Mouse (Mus musculus) spleen, adult 2 months (tissue): Measurements from ENCODE around the gene Atp23. TPM values are rescaled to one million over a fixed set of nuclear protein-coding genes. Genes with fewer than 3 reads are reported as not detected.
A peak's percentile ranks its signal among the peaks of the same experiment; 100 is the strongest.

ENCODE experiments used
- DNase-seq, 2 experiments: peaks; one replicate each; pipeline versions ENCODE4 v3.0.0 to v3.0.0-alpha.2; 2012 to 2021; ENCODE audit warnings: low spot score in 2 of 2, low read depth in 1 of 2
- H3K27ac ChIP-seq: fragments of 200-500 bp; 2 replicates; pipeline ENCODE4 v1.5.1; 2012; ENCODE audit warnings: low read length, inconsistent platforms; ENCODE audit not compliant: insufficient read depth
- H3K27me3 ChIP-seq: fragments of 200-500 bp; 2 replicates; pipeline ENCODE4 v1.6.1; 2012; ENCODE audit warnings: mild to moderate bottlenecking, moderate library complexity, low read length, inconsistent platforms; ENCODE audit not compliant: control insufficient read depth, insufficient read depth
- H3K36me3 ChIP-seq: fragments of 200-500 bp; 2 replicates; pipeline ENCODE4 v1.6.1; 2012; ENCODE audit warnings: mild to moderate bottlenecking, low read length, inconsistent platforms; ENCODE audit not compliant: control insufficient read depth, insufficient read depth
- H3K4me1 ChIP-seq: fragments of 200-500 bp; 2 replicates; pipeline ENCODE4 v1.6.1; 2011; ENCODE audit warnings: inconsistent platforms; ENCODE audit not compliant: control insufficient read depth, insufficient read depth, insufficient read length
- H3K4me3 ChIP-seq: fragments of 200-500 bp; 2 replicates; pipeline ENCODE4 v1.5.1; 2011; ENCODE audit warnings: mild to moderate bottlenecking, inconsistent platforms; ENCODE audit not compliant: insufficient read depth, insufficient read length; ENCODE audit errors: extremely low read depth
- CTCF ChIP-seq: fragments of 200-500 bp; IDR thresholded peaks from 2 replicates; pipeline ENCODE4 v1.5.1; 2011; ENCODE audit warnings: mild to moderate bottlenecking, inconsistent platforms; ENCODE audit not compliant: insufficient read depth, insufficient read length, insufficient replicate concordance; ENCODE audit errors: extremely low read depth
- POLR2A ChIP-seq: fragments of 200-500 bp; IDR thresholded peaks from 2 replicates; pipeline ENCODE4 v1.6.1; 2011; ENCODE audit warnings: low read depth, low read length, inconsistent platforms
- WGBS: fragments of 180-500 bp; shearing (Covaris S2); methylation state at CpG from one replicate; pipeline ENCODE4 v1.1.7; 2018; 5-methylcytosine and 5-hydroxymethylcytosine counted together
- polyA plus RNA-seq: library from polyadenylated mRNA; depleted of rRNA; stranded (reverse); fragments of >200 nt; gene quantifications from 2 replicates; pipeline ENCODE4 v1.2.3, GENCODE M21; 2012; rRNA removed

Atp23 gene
- polyA plus RNA-seq = 6.6 and 6.8 TPM in 2 replicates

DNA sequence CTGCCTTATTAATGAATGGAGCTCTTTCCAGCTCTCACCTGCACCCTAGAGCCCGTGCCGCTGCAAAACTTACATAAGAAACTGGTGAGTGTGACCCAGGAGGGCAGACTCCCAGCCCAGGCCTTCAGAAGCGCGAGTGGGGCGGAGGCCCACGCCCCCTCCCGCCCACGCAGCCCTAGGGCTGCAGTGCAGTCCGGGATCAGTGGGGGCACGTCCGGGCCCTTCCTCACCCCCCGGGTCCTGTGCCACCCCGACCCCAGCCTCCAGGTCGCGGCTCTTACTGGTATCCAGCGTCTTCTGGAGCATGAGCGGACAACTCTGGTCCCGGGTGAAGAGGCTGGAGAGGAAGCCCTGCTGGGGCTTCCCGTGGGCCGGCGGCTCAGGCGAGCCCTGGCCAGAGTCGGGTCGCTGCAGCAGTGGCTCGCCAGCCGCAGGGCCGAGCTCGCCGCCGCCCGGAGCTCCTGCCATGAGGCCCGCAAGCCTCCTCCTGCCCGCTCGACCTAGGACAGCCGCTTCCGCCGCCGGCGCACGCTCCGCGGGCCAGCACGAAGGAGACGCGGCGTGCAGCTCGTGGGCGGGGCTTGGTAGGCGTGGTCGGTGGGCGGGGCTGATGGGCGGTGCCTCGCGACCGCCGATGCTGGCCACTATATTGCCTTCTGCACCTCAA lies at the start of gene Atp23:
Atp23 (minus strand) TSS at position 535 of the 667 bp plus-strand sequence.
- no peaks in the 10 kb centered on the region for H3K27me3 ChIP-seq
- H3K27ac ChIP-seq = no peak within 1 kb of the TSS
- H3K4me3 ChIP-seq = peak within 1 kb of the TSS; percentile 72
- DNase-seq = peak; percentile 52 to 95
- TF ChIP-seq POLR2A = no peak; the same call in 1 of the 2 replicates
- 0 out of 2 replicates have a peak, but pooled peaks have one; percentile 1 for TF ChIP-seq CTCF
- peaks cover 8% of the 10 kb centered on the region; the same call in 1 of the 2 replicates for H3K4me1 ChIP-seq
- WGBS = under 1% methylated on average over 56 of the region's 56 CpGs
- peaks cover 2% of the 10 kb centered on the region for H3K36me3 ChIP-seq

DNA sequence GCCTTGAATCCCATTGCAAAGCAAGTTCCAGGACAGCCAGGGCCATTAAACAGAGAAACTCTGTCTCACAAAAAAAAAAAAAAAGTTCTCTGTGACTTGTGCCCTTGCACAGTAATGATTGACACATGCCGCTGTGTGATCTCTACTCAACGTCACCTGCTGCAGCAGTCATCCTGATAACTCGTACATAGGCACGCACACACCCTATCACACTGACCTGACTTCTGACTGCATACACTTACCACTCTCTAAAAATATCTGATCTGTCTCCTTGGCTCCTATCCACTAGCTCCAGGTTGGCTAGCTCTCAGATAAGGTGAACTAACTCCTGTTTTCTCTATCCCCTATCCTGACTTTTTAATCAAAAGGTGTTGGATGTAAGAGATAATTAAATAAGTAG lies 49.4 kb upstream of the Atp23 start:
- H3K36me3 ChIP-seq = no peaks in the 10 kb centered on the region
- H3K4me3 ChIP-seq = no peak overlapping the region
- H3K27ac ChIP-seq = no peak overlapping the region
- TF ChIP-seq POLR2A (no peak), CTCF (no peak)
- DNase-seq = no peak
- no peaks in the 10 kb centered on the region for H3K4me1 ChIP-seq
- WGBS = 91% methylated on average over 4 of the region's 4 CpGs
- no peaks in the 10 kb centered on the region for H3K27me3 ChIP-seq

DNA sequence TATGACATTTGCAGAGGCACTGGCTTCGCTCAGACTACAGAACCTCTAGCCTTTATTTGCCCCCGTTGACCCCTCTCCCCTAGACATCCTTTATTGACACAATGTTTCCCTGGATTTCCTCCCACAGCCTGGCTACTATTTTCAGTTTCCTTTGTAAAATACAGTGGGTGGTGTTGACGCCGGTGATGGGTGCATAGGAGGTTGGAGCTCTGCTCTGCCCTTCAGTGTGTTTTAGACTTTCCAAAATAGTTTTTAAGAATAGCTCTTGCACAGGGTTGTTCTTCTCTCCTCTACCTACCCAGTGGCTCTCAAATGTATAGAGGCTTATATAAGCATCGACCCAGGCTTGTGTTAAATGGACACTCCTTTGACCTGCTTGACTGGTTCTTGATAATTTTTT lies 48.7 kb upstream of the Atp23 start:
- no peak for DNase-seq
- Histone ChIP-seq H3K36me3 (no peaks in the 10 kb centered on the region), H3K27me3 (no peaks in the 10 kb centered on the region), H3K27ac (no peak overlapping the region), H3K4me3 (no peak overlapping the region), H3K4me1 (no peaks in the 10 kb centered on the region)
- WGBS = 64% methylated on average over 5 of the region's 5 CpGs
- no peak for TF ChIP-seq POLR2A
- TF ChIP-seq CTCF = no peak

DNA sequence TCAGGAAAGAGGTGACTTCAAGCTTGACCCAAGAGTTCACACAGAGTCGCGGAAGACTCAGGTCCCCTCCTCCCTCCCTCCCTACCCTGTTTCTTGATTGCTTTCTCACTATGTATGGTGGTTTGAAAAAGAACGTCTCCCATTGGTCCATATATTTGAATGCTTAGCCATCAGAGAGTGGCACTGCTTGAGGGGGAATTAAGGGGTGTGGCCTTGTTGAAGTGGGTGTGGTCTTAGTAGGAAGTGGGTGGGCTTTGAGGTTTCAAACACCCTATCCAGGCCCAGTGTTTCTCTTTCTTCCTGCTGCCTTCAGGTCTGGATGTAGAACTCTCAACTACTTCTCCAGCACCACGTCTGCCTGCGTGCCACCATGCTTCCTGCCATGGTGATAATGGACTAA lies 44.4 kb upstream of the Atp23 start:
- H3K36me3 ChIP-seq = no peaks in the 10 kb centered on the region
- H3K27me3 ChIP-seq = no peaks in the 10 kb centered on the region
- H3K27ac ChIP-seq = no peak overlapping the region
- no peaks in the 10 kb centered on the region for H3K4me1 ChIP-seq
- H3K4me3 ChIP-seq = no peak overlapping the region
- WGBS = 93% methylated on average over 5 of the region's 5 CpGs
- no peak for TF ChIP-seq CTCF
- TF ChIP-seq POLR2A = no peak
- DNase-seq = no peak

DNA sequence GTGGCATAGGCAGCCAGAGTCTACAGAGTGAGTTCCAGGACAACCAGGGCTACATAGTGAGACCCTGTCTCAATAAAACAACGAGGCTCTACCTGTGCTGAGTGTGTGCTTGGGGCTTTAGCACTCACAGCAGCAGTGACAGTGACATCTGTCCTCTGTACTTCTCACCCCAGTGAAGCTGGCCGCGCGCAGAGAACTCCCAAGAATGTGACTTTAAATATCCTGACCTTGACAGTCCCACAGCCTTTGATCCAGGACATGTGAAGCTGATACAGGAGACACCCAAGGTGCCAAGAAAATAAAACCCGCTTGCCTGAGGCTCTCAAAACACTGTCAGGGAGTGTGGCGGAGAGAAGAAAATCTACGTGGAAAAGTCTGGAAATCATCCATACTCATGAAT lies 39.8 kb upstream of the Atp23 start:
- Histone ChIP-seq H3K4me1 (no peaks in the 10 kb centered on the region), H3K36me3 (no peaks in the 10 kb centered on the region), H3K27ac (no peak overlapping the region), H3K4me3 (no peak overlapping the region), H3K27me3 (no peaks in the 10 kb centered on the region)
- TF ChIP-seq CTCF (no peak), POLR2A (no peak)
- no peak for DNase-seq
- 87% methylated on average over 7 of the region's 7 CpGs for WGBS

DNA sequence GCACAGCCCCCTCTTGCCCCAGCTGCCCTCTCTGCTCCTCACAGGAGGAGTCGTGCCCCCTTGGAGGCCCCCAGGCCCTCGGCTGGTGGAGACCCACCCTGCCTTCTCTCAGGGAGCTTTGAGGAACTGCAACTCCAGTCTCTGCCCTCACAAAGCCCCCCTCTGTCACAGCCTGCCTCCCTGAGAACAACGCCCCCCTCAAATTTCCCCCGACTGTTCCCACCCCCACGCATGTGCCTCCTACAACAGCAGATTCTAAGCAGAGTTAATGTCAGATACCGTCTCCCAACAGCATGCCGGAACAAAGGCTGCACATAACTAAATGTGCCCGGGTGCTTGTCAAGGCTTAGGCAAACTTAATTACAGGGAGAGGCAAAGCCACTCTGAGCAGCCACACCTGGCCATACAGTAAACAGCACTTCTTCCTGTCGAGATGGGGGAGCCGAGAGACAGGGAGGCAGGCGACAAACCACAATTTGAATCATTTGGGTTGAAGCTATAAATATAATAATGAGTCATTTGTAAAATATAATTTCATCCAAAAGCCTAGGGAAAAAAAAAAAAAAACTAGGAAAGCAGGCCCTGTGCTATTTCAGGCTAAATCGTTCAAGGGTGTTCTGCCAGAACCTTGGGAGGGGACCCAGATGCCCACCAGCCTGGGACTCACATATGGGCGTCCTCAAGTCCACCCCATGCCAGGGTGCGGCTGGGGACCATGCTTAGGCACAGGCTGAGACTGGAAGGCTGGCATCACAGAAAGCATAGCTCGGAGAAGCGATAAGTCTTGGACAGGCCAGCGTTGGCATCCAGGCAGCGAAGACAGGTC lies 34.6 kb upstream of the Atp23 start:
- DNase-seq = no peak
- no peak overlapping the region for H3K27ac ChIP-seq
- WGBS = 38% methylated on average over 18 of the region's 18 CpGs

More for the DNA sequence above, 34.6 kb upstream of the Atp23 start:
- no peak overlapping the region for H3K4me3 ChIP-seq
- H3K36me3 ChIP-seq = no peaks in the 10 kb centered on the region
- no peaks in the 10 kb centered on the region for H3K4me1 ChIP-seq
- no peaks in the 10 kb centered on the region for H3K27me3 ChIP-seq
- TF ChIP-seq CTCF (no peak), POLR2A (no peak)
